Mouse (Mus musculus): ENCODE results near the gene Enpp1. TPM values are rescaled to one million over a fixed set of nuclear protein-coding genes. Genes with fewer than 3 reads are reported as not detected.

Gene Enpp1
- total and polyA plus RNA-seq, 2 experiments from 2014 or later, result 3.0 to 3.5 TPM

GRCm38 (mm10) chr10:24615799-24616198 is 96.2 kb downstream of the Enpp1 start:
- Histone ChIP-seq H3K9ac (replicated peaks; ENCODE audit: low read length, poor library complexity, severe bottlenecking) (no peak overlapping the region), H3K4me1 (ENCODE audit: insufficient read depth, low read length) (no peaks in the 10 kb centered on the region), H3K9me3 (ENCODE audit: low read length) (no peaks in the 10 kb centered on the region), H3K27ac (ENCODE audit: low read depth, low read length) (no peak overlapping the region), H3K36me3 (ENCODE audit: insufficient read depth, low read length) (no peaks in the 10 kb centered on the region), H3K4me2 (ENCODE audit: low read depth, low read length, poor library complexity, severe bottlenecking) (no peak overlapping the region), H3K4me3 (ENCODE audit: low read depth, low read length) (no peak overlapping the region), H3K27me3 (ENCODE audit: insufficient read depth, low read length) (no peaks in the 10 kb centered on the region)
- 86% methylated on average over 6 of the region's 6 CpGs for WGBS
- TF ChIP-seq CTCF (IDR thresholded peaks at IDR 0.05), result no peak
- ATAC-seq (ENCODE audit: low FRiP score) (no peak), DNase-seq (ENCODE audit: low spot score) (no peak)

- no peak overlapping the region for H3K27ac ChIP-seq (ENCODE audit: low read depth, low read length)
- H3K9me3 ChIP-seq (ENCODE audit: low read length), result no peaks in the 10 kb centered on the region
- 89% methylated on average over 4 of the region's 4 CpGs for WGBS
- H3K9ac ChIP-seq (replicated peaks; ENCODE audit: low read length, poor library complexity, severe bottlenecking), result no peak overlapping the region
- no peaks in the 10 kb centered on the region for H3K4me1 ChIP-seq (ENCODE audit: insufficient read depth, low read length)
- no peaks in the 10 kb centered on the region for H3K27me3 ChIP-seq (ENCODE audit: insufficient read depth, low read length)
- H3K4me2 ChIP-seq (ENCODE audit: low read depth, low read length, poor library complexity, severe bottlenecking), result no peak overlapping the region
- ATAC-seq (ENCODE audit: low FRiP score) (no peak), DNase-seq (ENCODE audit: low spot score) (no peak)
- H3K4me3 ChIP-seq (ENCODE audit: low read depth, low read length), result no peak overlapping the region
- no peaks in the 10 kb centered on the region for H3K36me3 ChIP-seq (ENCODE audit: insufficient read depth, low read length)
- no peak for TF ChIP-seq CTCF (IDR thresholded peaks at IDR 0.05)
Measured at GRCm38 (mm10) chr10:24614726-24615125, 97.2 kb downstream of the Enpp1 start.

- 90% methylated on average over 9 of the region's 9 CpGs for WGBS
- DNase-seq (ENCODE audit: low spot score) (no peak), ATAC-seq (ENCODE audit: low FRiP score) (no peak)
- Histone ChIP-seq H3K27ac (ENCODE audit: low read depth, low read length) (no peak overlapping the region), H3K27me3 (ENCODE audit: insufficient read depth, low read length) (no peaks in the 10 kb centered on the region), H3K9ac (replicated peaks; ENCODE audit: low read length, poor library complexity, severe bottlenecking) (no peak overlapping the region), H3K36me3 (ENCODE audit: insufficient read depth, low read length) (no peaks in the 10 kb centered on the region), H3K4me2 (ENCODE audit: low read depth, low read length, poor library complexity, severe bottlenecking) (no peak overlapping the region), H3K9me3 (ENCODE audit: low read length) (no peaks in the 10 kb centered on the region), H3K4me3 (ENCODE audit: low read depth, low read length) (no peak overlapping the region), H3K4me1 (ENCODE audit: insufficient read depth, low read length) (no peaks in the 10 kb centered on the region)
- TF ChIP-seq CTCF (IDR thresholded peaks at IDR 0.05), result no peak
Measured at GRCm38 (mm10) chr10:24609766-24610165, 102.2 kb downstream of the Enpp1 start.

GRCm38 (mm10) chr10:24609146-24609545 is 102.8 kb downstream of the Enpp1 start:
- no peak overlapping the region for H3K27ac ChIP-seq (ENCODE audit: low read depth, low read length)
- TF ChIP-seq CTCF (IDR thresholded peaks at IDR 0.05), result no peak
- H3K4me2 ChIP-seq (ENCODE audit: low read depth, low read length, poor library complexity, severe bottlenecking), result no peak overlapping the region
- ATAC-seq (ENCODE audit: low FRiP score) (no peak), DNase-seq (ENCODE audit: low spot score) (no peak)
- WGBS, result 89% methylated on average over 3 of the region's 3 CpGs
- no peaks in the 10 kb centered on the region for H3K27me3 ChIP-seq (ENCODE audit: insufficient read depth, low read length)
- H3K9me3 ChIP-seq (ENCODE audit: low read length), result no peaks in the 10 kb centered on the region
- no peak overlapping the region for H3K4me3 ChIP-seq (ENCODE audit: low read depth, low read length)
- no peak overlapping the region for H3K9ac ChIP-seq (replicated peaks; ENCODE audit: low read length, poor library complexity, severe bottlenecking)
- H3K4me1 ChIP-seq (ENCODE audit: insufficient read depth, low read length), result no peaks in the 10 kb centered on the region
- H3K36me3 ChIP-seq (ENCODE audit: insufficient read depth, low read length), result no peaks in the 10 kb centered on the region

- no peak overlapping the region for H3K4me2 ChIP-seq (ENCODE audit: low read depth, low read length, poor library complexity, severe bottlenecking)
- no peaks in the 10 kb centered on the region for H3K4me1 ChIP-seq (ENCODE audit: insufficient read depth, low read length)
- H3K4me3 ChIP-seq (ENCODE audit: low read depth, low read length), result no peak overlapping the region
- H3K27ac ChIP-seq (ENCODE audit: low read depth, low read length), result no peak overlapping the region
- no peak for TF ChIP-seq CTCF (IDR thresholded peaks at IDR 0.05)
- no peak for ATAC-seq (ENCODE audit: low FRiP score)
- no peak for DNase-seq (ENCODE audit: low spot score)
- H3K9me3 ChIP-seq (ENCODE audit: low read length), result no peaks in the 10 kb centered on the region
- H3K27me3 ChIP-seq (ENCODE audit: insufficient read depth, low read length), result no peaks in the 10 kb centered on the region
- no peaks in the 10 kb centered on the region for H3K36me3 ChIP-seq (ENCODE audit: insufficient read depth, low read length)
- no peak overlapping the region for H3K9ac ChIP-seq (replicated peaks; ENCODE audit: low read length, poor library complexity, severe bottlenecking)
Measured at GRCm38 (mm10) chr10:24603727-24604126, 108.2 kb downstream of the Enpp1 start.

GRCm38 (mm10) chr10:24603035-24603434 is 108.9 kb downstream of the Enpp1 start:
- H3K4me2 ChIP-seq (ENCODE audit: low read depth, low read length, poor library complexity, severe bottlenecking), result no peak overlapping the region

More at GRCm38 (mm10) chr10:24603035-24603434, 108.9 kb downstream of the Enpp1 start:
- H3K27ac ChIP-seq (ENCODE audit: low read depth, low read length), result no peak overlapping the region
- no peaks in the 10 kb centered on the region for H3K4me1 ChIP-seq (ENCODE audit: insufficient read depth, low read length)
- no peak for TF ChIP-seq CTCF (IDR thresholded peaks at IDR 0.05)
- H3K4me3 ChIP-seq (ENCODE audit: low read depth, low read length), result no peak overlapping the region
- 89% methylated on average over 2 of the region's 2 CpGs for WGBS
- DNase-seq (ENCODE audit: low spot score) (no peak), ATAC-seq (ENCODE audit: low FRiP score) (no peak)
- H3K9me3 ChIP-seq (ENCODE audit: low read length), result no peaks in the 10 kb centered on the region
- no peaks in the 10 kb centered on the region for H3K27me3 ChIP-seq (ENCODE audit: insufficient read depth, low read length)
- H3K9ac ChIP-seq (replicated peaks; ENCODE audit: low read length, poor library complexity, severe bottlenecking), result no peak overlapping the region
- H3K36me3 ChIP-seq (ENCODE audit: insufficient read depth, low read length), result no peaks in the 10 kb centered on the region

All from midbrain, postnatal 0 days (tissue).